ENCODE assay signal across 8 mouse cellular contexts in the genomic region with DNA sequence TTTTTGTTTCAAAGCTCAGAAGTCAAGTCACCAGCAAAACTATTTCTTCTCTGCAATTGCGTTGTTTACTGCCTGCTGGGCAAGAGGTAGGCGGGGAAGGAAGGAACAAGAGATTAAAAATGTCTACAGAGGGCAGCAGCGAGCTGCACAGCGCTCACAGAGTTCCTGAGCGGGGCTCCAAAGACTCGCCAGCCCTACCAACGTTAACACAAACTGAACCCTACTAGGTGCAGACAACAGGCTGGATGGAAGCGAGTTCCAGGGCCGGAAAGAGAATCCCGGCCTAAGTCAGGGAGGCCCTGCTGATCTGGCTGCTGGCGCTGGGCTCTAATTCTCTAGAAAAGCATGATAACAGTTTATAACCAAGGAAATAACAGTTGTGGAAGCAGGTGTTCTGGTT. TPM values are rescaled to one million over a fixed set of nuclear protein-coding genes. Genes with fewer than 3 reads are reported as not detected.
DNase-seq lines count a peak whose midpoint lies in the region; ATAC-seq lines count a peak whose summit lies in the region.

No protein-coding gene starts in this region.

- under 1% methylated on average over 11 of the region's 11 CpGs for WGBS in forebrain, embryonic 11.5 days
- WGBS in liver, embryonic 16.5 days (ENCODE audit: insufficient replicate concordance), result under 1% methylated on average over 11 of the region's 11 CpGs
- 1% methylated on average over 11 of the region's 11 CpGs for WGBS in neural tube, embryonic 12.5 days

- intact Hi-C loops in heart, postnatal 10 days (cut with DNase I), result loop anchor here (1.0 kb wide), 1 partner anchor 92 kb away; no protein-coding TSS in a partner anchor

- H3K4me1 ChIP-seq in forebrain, embryonic 11.5 days (replicated peaks; ENCODE audit: control insufficient read depth, insufficient read depth, low read length), result peaks cover 23% of the 10 kb centered on the region
- peaks cover 17% of the 10 kb centered on the region for H3K4me1 ChIP-seq in liver, embryonic 16.5 days (ENCODE audit: control insufficient read depth, low read depth, low read length)
- peaks cover 53% of the 10 kb centered on the region for H3K4me1 ChIP-seq in neural tube, embryonic 12.5 days

- no peak overlapping the region for H3K9ac ChIP-seq in forebrain, embryonic 11.5 days (ENCODE audit: low read length)
- no peak overlapping the region for H3K9ac ChIP-seq in liver, embryonic 16.5 days (ENCODE audit: low read depth, low read length)
- H3K9ac ChIP-seq in neural tube, embryonic 12.5 days, result no peak overlapping the region

- H3K4me3 ChIP-seq in forebrain, embryonic 11.5 days (ENCODE audit: low read depth, low read length), result no peak overlapping the region; the same call in 1 of the 2 replicates
- H3K4me3 ChIP-seq in liver, embryonic 16.5 days (ENCODE audit: low read depth, low read length), result peak overlapping the region; percentile 24; the same call in 1 of the 2 replicates
- peak overlapping the region; percentile 88; the same call in 1 of the 2 replicates for H3K4me3 ChIP-seq in neural tube, embryonic 12.5 days

- H3K27ac ChIP-seq in forebrain, embryonic 11.5 days (ENCODE audit: low read depth, low read length), result no peak overlapping the region
- H3K27ac ChIP-seq in liver, embryonic 16.5 days (ENCODE audit: low read length), result no peak overlapping the region
- no peak overlapping the region for H3K27ac ChIP-seq in neural tube, embryonic 12.5 days

- peak overlapping the region; percentile 81; the same call in 1 of the 2 replicates for H3K4me2 ChIP-seq in forebrain, embryonic 11.5 days (ENCODE audit: low read depth, low read length, severe bottlenecking)
- H3K4me2 ChIP-seq in liver, embryonic 16.5 days (ENCODE audit: low read depth, low read length), result peak overlapping the region; percentile 50
- peak overlapping the region; percentile 84 for H3K4me2 ChIP-seq in neural tube, embryonic 12.5 days (replicated peaks)

- peak; percentile 78 for ATAC-seq in CD4-positive, CD25-positive, alpha-beta regulatory T cell, adult 4 months
- peak; percentile 29; the same call in 1 of the 2 replicates for ATAC-seq in forebrain, embryonic 11.5 days (replicated peaks; ENCODE audit: low FRiP score)
- peak; percentile 20; the same call in 1 of the 2 replicates for ATAC-seq in liver, embryonic 16.5 days (ENCODE audit: low read depth)
- no peak; the same call in 1 of the 2 replicates for ATAC-seq in neural tube, embryonic 12.5 days (ENCODE audit: low FRiP score, low read depth)

- no peaks in the 10 kb centered on the region for H3K9me3 ChIP-seq in forebrain, embryonic 11.5 days (ENCODE audit: control insufficient read depth, low read length)
- H3K9me3 ChIP-seq in liver, embryonic 16.5 days (replicated peaks; ENCODE audit: control insufficient read depth, low read length), result no peaks in the 10 kb centered on the region
- no peaks in the 10 kb centered on the region for H3K9me3 ChIP-seq in neural tube, embryonic 12.5 days

- H3K27me3 ChIP-seq in forebrain, embryonic 11.5 days (ENCODE audit: control insufficient read depth, insufficient read depth, low read length), result no peaks in the 10 kb centered on the region
- peaks cover 35% of the 10 kb centered on the region for H3K27me3 ChIP-seq in liver, embryonic 16.5 days (ENCODE audit: control insufficient read depth, insufficient read depth, low read depth, low read length)
- H3K27me3 ChIP-seq in neural tube, embryonic 12.5 days (replicated peaks), result no peaks in the 10 kb centered on the region

- DNase-seq in c-Kit-positive CD71-negative TER-119-negative erythroid progenitor cells, embryonic 14.5 days (ENCODE audit: low read depth), result peak; percentile 73
- DNase-seq in forebrain, embryonic 11.5 days (ENCODE audit: low spot score), result peak; percentile 76
- DNase-seq in heart, postnatal 10 days, result peak; percentile 84 to 87
- peak; percentile 82 to 86 for DNase-seq in kidney, postnatal 36 days
- DNase-seq in testis, postnatal 14 days (ENCODE audit: low spot score), result peak; percentile 46

- no peaks in the 10 kb centered on the region; the same call in 1 of the 2 replicates for H3K36me3 ChIP-seq in forebrain, embryonic 11.5 days (ENCODE audit: control insufficient read depth, insufficient read depth, low read length)
- no peaks in the 10 kb centered on the region for H3K36me3 ChIP-seq in liver, embryonic 16.5 days (ENCODE audit: control insufficient read depth, insufficient read depth)
- H3K36me3 ChIP-seq in neural tube, embryonic 12.5 days, result no peaks in the 10 kb centered on the region

RNA-seq across cellular contexts. Expression of a gene that starts 1.0 kb away (rescaled TPM):
- polyA plus RNA-seq in CD4-positive, CD25-positive, alpha-beta regulatory T cell, adult 4 months (2017; shearing (Covaris generic)), result 1 to 10 TPM; 4.4 to 7.0 TPM
- polyA plus RNA-seq in forebrain, embryonic 11.5 days (2014; fragmentation: Nextera tagmentation; extraction: Ambion mirVana), result 11.7 and 13.4 TPM in 2 replicates
- 10 to 100 TPM; 11.1 to 11.7 TPM for total RNA-seq in heart, postnatal 10 days (2021)
- polyA plus RNA-seq in liver, embryonic 16.5 days (2015; fragmentation: Nextera tagmentation; extraction: Ambion mirVana), result 1.8 and 2.0 TPM in 2 replicates
- 11.5 and 13.6 TPM in 2 replicates for polyA plus RNA-seq in neural tube, embryonic 12.5 days (2016; fragmentation: Nextera tagmentation; extraction: Ambion mirVana)

RNA-seq across cellular contexts. Expression of a gene that starts 22.5 kb away (rescaled TPM):
- polyA plus RNA-seq in CD4-positive, CD25-positive, alpha-beta regulatory T cell, adult 4 months (2017; shearing (Covaris generic)), result 1 to 10 TPM in 1 of 2 experiments, under 1 TPM in 1; 0.54 to 1.8 TPM
- polyA plus RNA-seq in forebrain, embryonic 11.5 days (2014; fragmentation: Nextera tagmentation; extraction: Ambion mirVana), result 10.8 and 11.9 TPM in 2 replicates
- total RNA-seq in heart, postnatal 10 days (2021), result 1 to 10 TPM; 1.6 to 1.8 TPM
- 1.5 TPM in 2 replicates for polyA plus RNA-seq in liver, embryonic 16.5 days (2015; fragmentation: Nextera tagmentation; extraction: Ambion mirVana)
- polyA plus RNA-seq in neural tube, embryonic 12.5 days (2016; fragmentation: Nextera tagmentation; extraction: Ambion mirVana), result 8.9 and 10.6 TPM in 2 replicates

RNA-seq across cellular contexts. Expression of a gene that starts 27.0 kb away (rescaled TPM):
- polyA plus RNA-seq in CD4-positive, CD25-positive, alpha-beta regulatory T cell, adult 4 months (2017; shearing (Covaris generic)), result not detected
- not detected in 2 replicates for polyA plus RNA-seq in forebrain, embryonic 11.5 days (2014; fragmentation: Nextera tagmentation; extraction: Ambion mirVana)
- total RNA-seq in heart, postnatal 10 days (2021), result not detected
- polyA plus RNA-seq in liver, embryonic 16.5 days (2015; fragmentation: Nextera tagmentation; extraction: Ambion mirVana), result not detected in 2 replicates
- not detected in 2 replicates for polyA plus RNA-seq in neural tube, embryonic 12.5 days (2016; fragmentation: Nextera tagmentation; extraction: Ambion mirVana)
